Mouse (Mus musculus) limb, embryonic 10.5 days (tissue): Measurements from ENCODE around the gene Urb1. TPM values are rescaled to one million over a fixed set of nuclear protein-coding genes. Genes with fewer than 3 reads are reported as not detected.

ENCODE experiments used
- DNase-seq: peaks from one replicate; pipeline ENCODE4 v3.0.0-alpha.2; 2017; ENCODE audit warnings: low spot score
- H3K27ac ChIP-seq: fragments of 300-500 bp; sonication (generic); 2 replicates; pipeline ENCODE4 v1.5.1; 2016; ENCODE audit warnings: mild to moderate bottlenecking
- H3K27me3 ChIP-seq: fragments of 300-500 bp; sonication (generic); 2 replicates; pipeline ENCODE4 v1.6.1; 2016; ENCODE audit warnings: low read depth, mild to moderate bottlenecking; ENCODE audit not compliant: poor library complexity, severe bottlenecking
- H3K36me3 ChIP-seq: fragments of 300-500 bp; sonication (generic); 2 replicates; pipeline ENCODE4 v1.6.1; 2016; ENCODE audit warnings: mild to moderate bottlenecking, moderate library complexity
- H3K4me1 ChIP-seq: fragments of 300-500 bp; sonication (generic); 2 replicates; pipeline ENCODE4 v1.6.1; 2016
- H3K4me3 ChIP-seq: fragments of 300-500 bp; sonication (generic); 2 replicates; pipeline ENCODE4 v1.5.1; 2016; ENCODE audit warnings: mild to moderate bottlenecking, moderate library complexity
- H3K9me3 ChIP-seq: fragments of 300-500 bp; sonication (generic); replicated peaks from 2 replicates; pipeline ENCODE4 v1.6.1; 2016; ENCODE audit warnings: mild to moderate bottlenecking
- WGBS: fragments of 180-500 bp; shearing (Covaris S2); methylation state at CpG from one replicate; pipeline ENCODE4 v1.1.7; 2016; 5-methylcytosine and 5-hydroxymethylcytosine counted together
- polyA plus RNA-seq: library from polyadenylated mRNA; unstranded; fragments of >200 nt; fragmentation: Nextera tagmentation; extraction: Ambion mirVana; gene quantifications from 2 replicates; pipeline ENCODE4 v1.2.1, GENCODE M21; 2016

Urb1 gene
- polyA plus RNA-seq, 1 experiment from 2014 or later, result 14.2 TPM

DNA sequence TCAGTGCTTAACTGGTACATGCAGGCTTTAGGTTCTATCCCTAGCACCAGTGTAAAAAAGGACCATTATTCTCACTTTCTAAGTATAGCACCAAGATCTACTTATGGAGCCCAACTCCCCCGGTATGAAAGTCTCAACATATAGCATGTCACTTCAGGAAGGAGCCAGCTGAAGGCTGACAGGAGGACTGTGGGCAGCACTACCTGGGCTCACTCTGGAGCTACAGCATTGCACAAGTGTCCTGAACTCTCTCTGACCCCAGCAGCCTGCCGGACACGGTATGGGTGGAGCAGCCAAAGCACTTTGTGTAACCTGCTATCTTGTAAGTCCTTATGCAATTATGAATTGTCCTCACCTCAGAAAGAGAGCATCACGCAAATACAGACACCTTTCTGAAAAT is 25.0 kb downstream of the Urb1 start:
- H3K9me3 ChIP-seq, result no peaks in the 10 kb centered on the region
- whole genome bisulfite sequencing, result 90% methylated on average over 4 of the region's 4 CpGs
- no peak for DNase-seq
- no peak overlapping the region for H3K27ac ChIP-seq
- H3K27me3 ChIP-seq, result no peaks in the 10 kb centered on the region
- H3K4me3 ChIP-seq, result no peak overlapping the region
- no peaks in the 10 kb centered on the region for H3K4me1 ChIP-seq
- peaks cover 97% of the 10 kb centered on the region for H3K36me3 ChIP-seq

DNA sequence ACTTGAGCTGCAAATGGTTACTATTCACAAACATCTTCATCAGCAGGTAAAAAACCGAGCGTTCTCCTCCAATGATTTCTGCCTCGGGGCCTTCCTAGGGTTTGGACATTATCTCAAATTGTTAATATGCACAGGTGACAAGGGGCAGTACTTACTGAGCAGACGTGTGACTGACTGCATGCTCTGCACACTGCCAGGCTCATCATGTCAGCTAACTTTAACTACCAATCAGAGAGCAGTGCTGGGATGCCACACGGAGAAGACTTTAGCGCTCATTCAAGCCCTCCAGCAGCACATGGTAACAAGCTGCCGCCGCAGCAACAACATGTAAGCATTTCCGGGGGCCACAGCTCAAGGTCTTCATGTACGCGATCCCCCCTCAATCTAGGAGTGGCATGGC is 26.9 kb downstream of the Urb1 start:
- DNase-seq, result no peak
- no peaks in the 10 kb centered on the region for H3K4me1 ChIP-seq
- H3K4me3 ChIP-seq, result no peak overlapping the region
- H3K36me3 ChIP-seq, result peaks cover 97% of the 10 kb centered on the region
- no peak overlapping the region for H3K27ac ChIP-seq
- H3K27me3 ChIP-seq, result no peaks in the 10 kb centered on the region
- WGBS, result 94% methylated on average over 11 of the region's 11 CpGs
- H3K9me3 ChIP-seq, result no peaks in the 10 kb centered on the region

DNA sequence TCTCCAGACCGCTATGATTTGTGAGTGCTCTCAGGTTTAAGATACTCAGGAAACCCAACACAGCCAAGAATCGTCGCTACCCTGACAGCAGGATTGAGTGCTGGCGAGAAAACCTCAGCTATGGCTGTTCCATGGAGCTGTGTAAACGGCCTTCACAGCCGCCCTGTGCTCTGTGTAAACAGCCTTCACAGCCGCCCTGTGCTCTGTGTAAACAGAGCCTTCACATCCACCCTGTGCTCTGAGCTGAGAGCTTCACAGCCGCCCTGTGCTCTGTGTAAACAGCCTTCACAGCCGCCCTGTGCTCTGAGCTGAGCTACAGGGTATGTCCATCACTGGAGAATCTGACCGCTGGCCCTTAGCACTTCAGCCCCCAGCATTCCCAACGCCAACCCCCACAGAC is 30.4 kb downstream of the Urb1 start:
- H3K9me3 ChIP-seq, result no peaks in the 10 kb centered on the region
- H3K4me3 ChIP-seq, result no peak overlapping the region
- no peak for DNase-seq
- WGBS, result 64% methylated on average over 11 of the region's 11 CpGs
- H3K4me1 ChIP-seq, result no peaks in the 10 kb centered on the region
- H3K27me3 ChIP-seq, result no peaks in the 10 kb centered on the region
- no peak overlapping the region for H3K27ac ChIP-seq
- H3K36me3 ChIP-seq, result peaks cover 97% of the 10 kb centered on the region

DNA sequence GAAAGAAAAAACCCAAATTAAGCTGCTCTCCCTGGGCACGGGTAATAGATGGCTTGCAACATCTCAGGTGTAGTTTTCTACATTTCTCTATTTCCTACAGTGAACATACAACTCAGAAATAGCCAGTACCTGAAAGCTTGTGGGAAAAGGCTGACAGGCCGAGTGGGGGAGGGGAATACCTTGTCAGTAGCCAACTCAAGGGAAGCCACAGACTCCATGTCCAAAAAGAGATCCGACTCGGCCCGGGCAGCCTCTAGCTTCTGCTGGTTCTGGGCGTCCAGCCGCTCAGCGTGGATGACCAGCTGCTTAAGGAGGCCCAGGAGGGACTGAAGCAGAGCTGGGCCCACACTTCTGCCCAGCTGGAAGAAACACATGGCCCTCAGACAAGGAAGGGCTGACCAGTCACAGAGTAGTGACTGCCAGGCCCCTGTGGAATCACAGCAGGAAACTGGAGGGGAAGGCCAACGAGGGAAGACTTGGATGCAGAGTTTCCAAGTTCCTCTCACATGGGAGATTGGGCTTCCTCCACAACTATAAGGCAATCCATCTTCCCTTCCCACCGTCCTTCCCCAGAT is 34.2 kb downstream of the Urb1 start:
- no peak for DNase-seq
- H3K36me3 ChIP-seq, result peaks cover 100% of the 10 kb centered on the region
- no peaks in the 10 kb centered on the region for H3K27me3 ChIP-seq
- H3K4me1 ChIP-seq, result no peaks in the 10 kb centered on the region
- H3K4me3 ChIP-seq, result no peak overlapping the region
- no peak overlapping the region for H3K27ac ChIP-seq
- no peaks in the 10 kb centered on the region for H3K9me3 ChIP-seq
- 85% methylated on average over 10 of the region's 10 CpGs for WGBS

DNA sequence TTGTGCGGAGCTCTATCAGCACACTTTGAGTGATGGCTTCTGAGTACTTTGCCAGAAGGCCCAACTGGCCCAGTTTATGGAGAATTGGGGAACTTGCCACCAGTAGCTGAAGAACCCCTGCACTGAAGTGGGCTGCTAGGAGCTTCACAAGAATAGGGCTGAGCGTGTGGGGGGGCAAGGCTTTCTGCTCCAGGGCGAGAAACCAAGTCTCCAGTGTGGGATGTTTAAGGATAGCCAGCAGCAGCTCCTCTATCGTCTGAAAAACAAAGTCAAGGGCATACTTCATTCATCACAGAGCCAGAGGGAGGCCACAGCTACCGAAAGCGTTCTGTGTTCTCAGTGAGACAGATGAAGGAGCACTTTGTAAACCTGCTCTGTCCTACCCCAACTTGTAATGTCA is 35.6 kb downstream of the Urb1 start:
- H3K4me1 ChIP-seq, result no peaks in the 10 kb centered on the region
- WGBS, result 91% methylated on average over 6 of the region's 6 CpGs
- H3K36me3 ChIP-seq, result peaks cover 99% of the 10 kb centered on the region

DNA sequence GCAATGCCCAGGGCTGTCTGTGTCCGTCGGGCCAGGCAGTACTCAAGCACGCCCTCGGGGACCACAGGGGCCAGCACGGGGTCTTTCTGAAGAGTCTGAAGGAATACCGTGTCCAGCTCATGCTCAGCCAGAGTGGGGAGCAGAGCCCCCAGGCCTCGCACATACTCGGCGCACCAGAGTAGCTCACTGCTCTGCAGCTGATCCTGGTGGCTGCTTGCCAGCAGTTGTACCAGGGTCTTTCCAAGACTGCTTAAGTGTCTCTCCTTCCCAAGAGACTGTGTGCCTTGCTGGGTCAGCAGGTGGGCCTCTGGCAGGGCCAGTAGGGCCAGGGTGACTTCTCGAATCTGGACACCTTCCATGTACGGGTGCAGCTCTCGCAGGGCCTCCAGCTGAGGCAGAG is 36.0 kb downstream of the Urb1 start:
- Histone ChIP-seq H3K4me3 (no peak overlapping the region), H3K9me3 (no peaks in the 10 kb centered on the region), H3K27ac (no peak overlapping the region), H3K27me3 (no peaks in the 10 kb centered on the region), H3K36me3 (peaks cover 99% of the 10 kb centered on the region), H3K4me1 (no peaks in the 10 kb centered on the region)
- DNase-seq, result no peak
- 97% methylated on average over 12 of the region's 12 CpGs for WGBS

More for the DNA sequence above, 35.6 kb downstream of the Urb1 start:
- H3K27ac ChIP-seq, result no peak overlapping the region
- DNase-seq, result no peak
- H3K4me3 ChIP-seq, result no peak overlapping the region
- no peaks in the 10 kb centered on the region for H3K9me3 ChIP-seq
- H3K27me3 ChIP-seq, result no peaks in the 10 kb centered on the region

DNA sequence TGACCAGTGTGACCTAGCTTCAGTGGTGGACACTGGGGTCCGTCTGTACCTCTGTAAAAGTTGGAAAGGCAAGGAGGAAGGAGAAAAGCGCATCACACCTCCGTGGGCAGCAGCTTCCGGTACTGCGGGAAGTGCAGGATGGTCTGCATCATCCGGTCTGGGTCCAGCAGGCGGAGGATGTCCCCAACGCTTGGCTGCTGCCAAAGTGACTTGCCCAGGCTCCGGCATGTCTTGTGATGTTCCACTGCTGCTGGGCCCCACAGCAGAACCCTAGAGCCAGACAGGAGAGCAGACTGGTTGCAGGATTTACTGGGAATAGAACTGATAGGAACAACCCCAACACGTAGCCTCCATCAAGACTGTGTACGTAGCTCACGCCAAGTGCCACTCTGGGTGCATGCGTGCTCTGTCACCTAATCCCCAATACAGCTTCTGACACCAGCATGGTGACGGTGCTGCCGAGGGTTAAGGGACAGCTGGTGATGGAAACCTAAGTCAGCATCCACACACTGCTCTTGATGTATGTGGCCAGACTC is 43.2 kb downstream of the Urb1 start:
- no peaks in the 10 kb centered on the region for H3K9me3 ChIP-seq
- no peak for DNase-seq
- H3K36me3 ChIP-seq, result peaks cover 95% of the 10 kb centered on the region
- WGBS, result 95% methylated on average over 15 of the region's 15 CpGs
- H3K4me3 ChIP-seq, result no peak overlapping the region
- no peaks in the 10 kb centered on the region for H3K27me3 ChIP-seq
- no peaks in the 10 kb centered on the region for H3K4me1 ChIP-seq
- no peak overlapping the region for H3K27ac ChIP-seq

DNA sequence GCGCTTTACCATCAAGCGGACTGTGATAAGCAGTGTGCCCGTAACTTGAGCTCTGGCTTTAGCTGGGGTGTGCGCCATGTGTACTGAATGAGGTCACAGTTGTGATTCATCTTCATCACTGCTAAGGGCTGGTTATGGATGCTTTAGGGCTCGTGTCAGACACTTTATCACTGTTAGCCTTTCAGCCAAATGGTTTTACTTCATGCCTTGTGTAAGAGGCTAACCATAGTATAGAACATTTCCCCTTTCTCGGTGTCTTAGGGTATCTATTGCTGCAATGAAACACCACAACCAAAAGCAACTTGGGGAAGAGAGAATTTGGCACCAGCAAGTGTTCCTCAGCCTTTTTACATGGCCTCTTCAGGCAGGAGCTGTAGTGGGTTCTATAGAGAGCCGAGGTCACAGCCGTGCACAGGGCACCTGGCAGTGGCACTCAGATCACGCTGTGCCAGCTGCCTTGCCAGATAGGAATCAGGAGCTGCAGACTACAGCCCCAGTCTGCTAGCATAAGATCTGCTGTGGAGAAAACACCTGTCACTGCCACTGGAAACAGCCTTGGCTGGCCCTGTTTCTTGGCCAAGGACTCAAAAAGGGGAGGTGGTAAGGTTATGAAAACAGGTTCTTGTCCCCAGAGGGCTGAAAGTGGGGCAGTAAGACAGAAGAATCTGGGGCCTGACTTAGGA is 44.9 kb downstream of the Urb1 start:
- Histone ChIP-seq H3K4me3 (no peak overlapping the region), H3K9me3 (no peaks in the 10 kb centered on the region), H3K27ac (no peak overlapping the region), H3K4me1 (no peaks in the 10 kb centered on the region), H3K27me3 (no peaks in the 10 kb centered on the region), H3K36me3 (peaks cover 95% of the 10 kb centered on the region)
- 86% methylated on average over 9 of the region's 9 CpGs for WGBS
- no peak for DNase-seq

DNA sequence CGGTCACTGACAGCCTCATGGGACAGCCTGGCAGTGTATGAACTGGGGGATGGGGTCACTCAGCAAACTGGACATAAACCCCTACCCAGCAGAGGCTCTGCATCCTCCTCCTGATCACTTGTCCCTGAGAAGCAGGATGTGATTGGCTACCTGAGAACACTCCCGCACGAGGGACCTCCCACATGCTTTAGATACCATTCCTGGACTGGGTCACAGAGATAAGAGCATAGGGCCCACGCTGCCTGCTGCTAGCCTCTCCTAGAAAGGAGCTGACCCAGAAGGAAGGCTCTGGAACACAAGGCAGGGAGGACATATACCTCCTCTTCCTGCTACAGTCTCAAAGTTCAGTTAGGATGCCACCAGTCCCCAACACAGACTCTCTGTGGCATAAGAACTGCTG is 49.7 kb downstream of the Urb1 start:
- DNase-seq, result no peak
- H3K36me3 ChIP-seq, result peaks cover 92% of the 10 kb centered on the region
- H3K4me3 ChIP-seq, result no peak overlapping the region
- no peaks in the 10 kb centered on the region for H3K4me1 ChIP-seq
- 78% methylated on average over 4 of the region's 4 CpGs for WGBS
- H3K27me3 ChIP-seq, result no peaks in the 10 kb centered on the region
- H3K9me3 ChIP-seq, result no peaks in the 10 kb centered on the region
- H3K27ac ChIP-seq, result no peak overlapping the region

DNA sequence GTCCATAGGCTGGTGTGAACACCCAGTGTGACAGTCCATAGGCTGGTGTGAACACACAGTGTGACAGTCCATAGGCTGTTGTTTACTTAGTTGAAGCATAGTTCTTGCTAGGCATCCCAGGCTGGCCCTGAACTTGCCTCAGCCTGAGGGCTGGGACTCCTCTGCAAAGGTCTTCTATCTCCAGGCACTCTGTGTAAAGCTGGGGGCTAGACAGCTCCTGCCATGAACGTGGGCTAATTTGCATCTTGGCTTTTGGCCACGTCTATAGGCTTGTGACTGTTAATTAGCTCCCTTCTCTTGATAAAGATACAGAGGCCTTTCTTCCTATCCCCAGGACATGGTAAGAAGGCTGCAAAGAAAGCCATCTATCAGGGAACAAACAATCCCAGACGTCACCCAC is 50.9 kb downstream of the Urb1 start:
- no peak for DNase-seq
- H3K27ac ChIP-seq, result no peak overlapping the region
- H3K27me3 ChIP-seq, result no peaks in the 10 kb centered on the region
- H3K4me1 ChIP-seq, result no peaks in the 10 kb centered on the region
- WGBS, result 82% methylated on average over 3 of the region's 3 CpGs
- peaks cover 93% of the 10 kb centered on the region for H3K36me3 ChIP-seq
- H3K9me3 ChIP-seq, result no peaks in the 10 kb centered on the region
- no peak overlapping the region for H3K4me3 ChIP-seq

DNA sequence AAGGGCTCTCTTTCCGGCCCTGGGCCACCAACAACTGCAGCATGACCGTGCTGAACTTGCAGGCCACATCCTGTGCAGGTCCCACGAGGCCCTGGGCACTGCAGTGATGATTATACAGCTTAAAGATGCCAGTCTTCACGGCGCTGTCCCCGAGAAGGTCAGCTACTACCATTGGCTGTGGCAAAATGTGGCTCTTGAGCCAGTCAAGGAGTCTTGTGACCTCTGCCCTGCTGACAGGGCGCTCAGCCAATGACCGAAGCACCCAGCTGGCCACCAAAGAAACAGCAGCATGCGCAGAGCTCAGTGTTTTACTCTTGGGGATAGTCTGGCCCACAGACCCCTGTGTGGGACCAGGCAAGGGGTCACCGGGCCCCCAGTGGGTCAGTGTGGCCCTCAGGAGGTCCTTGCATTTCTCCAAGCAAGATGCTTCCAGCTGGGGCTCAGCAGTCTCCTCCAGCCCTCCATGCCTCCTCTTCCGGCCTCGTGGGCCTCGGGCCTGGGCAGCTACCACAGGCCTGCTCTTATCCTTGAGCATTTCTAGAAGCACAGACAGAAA is 56.7 kb downstream of the Urb1 start:
- H3K9me3 ChIP-seq, result no peaks in the 10 kb centered on the region
- H3K27ac ChIP-seq, result no peak overlapping the region
- DNase-seq, result no peak
- peaks cover 81% of the 10 kb centered on the region for H3K36me3 ChIP-seq
- H3K4me1 ChIP-seq, result no peaks in the 10 kb centered on the region
- H3K4me3 ChIP-seq, result no peak overlapping the region
- 94% methylated on average over 13 of the region's 13 CpGs for WGBS
- no peaks in the 10 kb centered on the region for H3K27me3 ChIP-seq

DNA sequence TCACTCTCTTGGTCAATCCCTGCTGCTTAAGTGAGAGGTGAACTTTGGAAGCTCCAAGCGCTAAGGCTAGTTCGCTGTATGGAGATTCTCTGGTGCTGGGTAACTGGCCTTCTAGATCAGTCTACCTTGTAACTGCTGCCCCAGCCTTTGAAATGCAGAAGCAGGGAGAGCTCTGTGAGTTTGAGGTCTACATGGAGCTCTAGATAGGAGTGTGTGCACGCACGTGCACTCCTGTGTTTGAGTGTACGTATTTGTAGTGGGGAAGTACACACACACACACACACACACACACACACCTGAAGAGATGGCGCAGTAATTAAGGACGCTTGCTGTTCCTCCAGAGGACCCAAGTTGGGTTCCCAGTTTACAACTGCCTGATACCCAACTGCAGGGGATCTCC is 62.0 kb downstream of the Urb1 start:
- no peak overlapping the region for H3K4me3 ChIP-seq
- peaks cover 13% of the 10 kb centered on the region for H3K4me1 ChIP-seq
- H3K36me3 ChIP-seq, result peaks cover 34% of the 10 kb centered on the region
- H3K9me3 ChIP-seq, result no peaks in the 10 kb centered on the region
- 92% methylated on average over 7 of the region's 7 CpGs for WGBS
- no peak overlapping the region for H3K27ac ChIP-seq
- no peaks in the 10 kb centered on the region for H3K27me3 ChIP-seq
- DNase-seq, result no peak

DNA sequence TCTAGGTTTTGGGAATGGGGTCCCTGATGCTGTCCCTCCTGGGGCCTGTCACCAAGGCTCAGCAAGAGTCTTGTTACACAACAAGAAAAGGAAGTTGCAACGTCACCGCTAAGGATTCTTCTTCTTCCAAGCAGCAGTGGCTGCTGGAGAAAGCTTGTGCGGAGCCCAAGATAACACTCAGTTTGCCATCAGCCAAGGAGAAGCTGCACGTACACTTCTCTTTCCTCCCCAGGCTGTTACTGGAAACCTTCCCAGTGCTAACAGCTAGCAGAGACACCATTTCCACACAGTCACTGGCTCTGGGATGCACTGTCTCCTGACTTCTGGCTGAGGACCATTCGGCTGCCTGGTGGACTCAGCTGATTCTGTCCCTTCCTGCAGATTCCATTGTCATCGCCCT is 63.1 kb downstream of the Urb1 start:
- Histone ChIP-seq H3K27me3 (no peaks in the 10 kb centered on the region), H3K9me3 (no peaks in the 10 kb centered on the region), H3K4me3 (no peak overlapping the region), H3K4me1 (peaks cover 20% of the 10 kb centered on the region), H3K36me3 (peaks cover 24% of the 10 kb centered on the region), H3K27ac (no peak overlapping the region)
- 92% methylated on average over 6 of the region's 6 CpGs for WGBS
- DNase-seq, result no peak
